Mouse (Mus musculus) left cerebral cortex, postnatal 14 days (tissue): Measurements from ENCODE around the gene Myf6. TPM values are rescaled to one million over a fixed set of nuclear protein-coding genes. Genes with fewer than 3 reads are reported as not detected.

ENCODE experiments used
- DNase-seq, 2 experiments: peaks; one replicate each; pipeline ENCODE4 v3.0.0; 2021 to 2022; ENCODE audit warnings: low spot score in 2 of 2, mixed read lengths in 1 of 2
- intact Hi-C: fragments of 180-260 bp; cut with DNase I; formaldehyde crosslinking; loops from one replicate; pipeline ENCODE4 v1.15.1; 2025
- long read RNA-seq, 2 experiments: library from polyadenylated mRNA; stranded (forward); transcript quantifications; one replicate each; pipeline ENCODE4 v2.0.0; 2021
- total RNA-seq, 2 experiments: library from RNA; stranded (reverse); gene quantifications; 2 replicates each; pipeline ENCODE4 v1.2.3; 2021

The Myf6 gene
- total RNA-seq: not detected
- long read RNA-seq, experiment 1: 0 reads
- long read RNA-seq, experiment 2: 0 reads

DNA sequence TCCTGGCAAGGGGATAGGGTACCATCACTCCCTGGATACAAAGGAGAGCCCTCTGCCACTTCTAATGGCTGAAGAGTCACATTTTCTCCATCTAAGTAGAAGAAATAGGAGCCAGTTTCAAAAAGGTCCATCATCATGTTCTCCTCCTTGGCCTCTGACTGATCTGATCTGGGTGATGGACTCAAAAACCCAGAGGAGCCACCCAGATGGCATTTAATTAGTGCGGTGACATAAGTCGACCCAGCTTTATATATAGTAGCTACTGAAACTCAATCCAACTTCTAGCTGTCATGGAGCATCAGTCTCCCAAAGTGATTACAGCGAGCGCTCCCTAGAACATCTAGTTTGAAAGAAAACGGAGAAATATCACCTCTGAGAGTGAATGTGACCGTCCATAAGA is at the start of gene Myf6:
Myf6 (minus strand) TSS at position 170 of the 400 bp plus-strand sequence.
- intact Hi-C loops: no loop called here
- DNase-seq: no peak

- intact Hi-C loops: no loop called here
- no peak for DNase-seq
Observed at GRCm38 (mm10) chr10:107543026-107543425, 48.5 kb upstream of the Myf6 start.

DNA sequence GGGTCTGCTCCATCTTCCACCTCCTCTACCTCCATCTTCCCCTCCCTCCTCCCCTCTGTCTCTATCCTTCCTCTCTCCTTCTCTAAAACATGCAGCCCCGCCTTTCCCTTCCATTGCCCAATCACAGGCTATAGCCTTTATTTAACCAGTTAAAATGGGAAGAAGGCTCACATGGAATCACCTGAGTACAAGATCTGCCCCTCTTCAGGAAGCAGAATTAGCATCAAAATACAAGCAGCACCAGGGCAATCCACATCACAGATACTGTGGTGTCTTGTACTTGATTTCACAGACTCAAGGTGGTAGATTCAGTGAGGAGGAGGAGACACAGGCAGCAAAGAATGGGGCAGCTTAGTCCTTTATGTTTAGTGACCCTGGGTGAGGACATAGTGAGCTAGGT is 34.2 kb upstream of the Myf6 start:
- no peak for DNase-seq
- intact Hi-C loops: no loop called here

DNA sequence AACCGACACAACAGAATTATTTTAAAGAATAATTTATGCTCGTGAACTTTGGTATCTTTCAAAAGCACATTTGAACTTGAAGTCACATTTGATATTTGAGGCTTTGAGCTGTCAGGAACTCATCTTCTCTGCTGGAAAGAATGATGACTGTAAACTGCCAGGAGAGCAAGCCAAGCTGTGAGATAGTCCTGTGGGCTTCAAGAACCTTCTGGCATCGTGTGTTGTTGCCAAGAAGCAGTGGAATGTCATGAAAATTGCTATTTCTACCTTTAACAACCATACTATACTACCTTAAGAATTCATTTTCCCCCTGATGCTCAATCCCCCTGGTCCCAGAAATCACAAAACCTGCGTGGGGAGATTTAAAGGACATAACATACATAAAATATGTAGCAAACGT is 24.7 kb upstream of the Myf6 start:
- intact Hi-C loops: no loop called here
- no peak for DNase-seq

DNA sequence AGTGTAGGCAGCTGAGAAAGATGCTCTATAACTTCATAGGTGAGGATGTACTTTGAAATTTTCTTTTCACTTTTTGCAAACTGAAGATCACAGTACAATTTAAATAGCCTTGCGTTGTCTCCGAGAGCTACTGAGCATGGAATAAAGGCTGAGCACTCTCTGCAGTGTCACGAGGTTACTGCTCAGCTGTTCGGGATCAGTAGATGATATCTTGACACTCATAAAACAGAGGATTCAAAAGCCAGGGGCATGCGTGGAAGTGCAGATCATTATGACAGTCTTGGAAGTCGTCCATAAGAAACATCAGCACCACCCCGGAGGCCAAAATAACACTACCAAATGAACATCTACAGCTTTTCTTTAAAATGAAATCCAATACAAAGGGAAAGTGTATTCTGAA is 22.1 kb upstream of the Myf6 start:
- intact Hi-C loops: no loop called here
- DNase-seq: no peak

GRCm38 (mm10) chr10:107514735-107515134 is 20.2 kb upstream of the Myf6 start:
- DNase-seq: no peak
- intact Hi-C loops: no loop called here

DNA sequence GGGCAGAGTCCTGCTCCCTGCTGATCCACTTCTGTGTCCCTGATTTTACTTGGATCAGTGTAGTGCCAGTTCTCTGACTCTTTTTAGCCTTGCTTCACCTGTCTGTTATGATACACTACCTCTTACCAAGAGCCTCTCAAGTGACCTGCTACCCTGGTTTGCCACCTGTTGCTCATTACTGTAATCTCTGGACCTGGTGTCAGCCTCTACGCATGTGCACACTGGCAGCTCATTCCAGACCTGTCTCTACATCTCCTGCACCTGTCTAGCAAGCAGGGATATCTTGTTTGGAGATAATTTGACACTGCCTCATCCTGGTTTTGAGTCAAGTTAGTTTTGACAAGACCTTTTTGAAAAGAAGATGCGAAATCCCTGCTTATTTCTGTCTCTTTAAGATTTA is 11.9 kb upstream of the Myf6 start:
- intact Hi-C loops: no loop called here
- no peak for DNase-seq

GRCm38 (mm10) chr10:107503430-107503829 is 8.9 kb upstream of the Myf6 start:
- intact Hi-C loops: no loop called here

DNA sequence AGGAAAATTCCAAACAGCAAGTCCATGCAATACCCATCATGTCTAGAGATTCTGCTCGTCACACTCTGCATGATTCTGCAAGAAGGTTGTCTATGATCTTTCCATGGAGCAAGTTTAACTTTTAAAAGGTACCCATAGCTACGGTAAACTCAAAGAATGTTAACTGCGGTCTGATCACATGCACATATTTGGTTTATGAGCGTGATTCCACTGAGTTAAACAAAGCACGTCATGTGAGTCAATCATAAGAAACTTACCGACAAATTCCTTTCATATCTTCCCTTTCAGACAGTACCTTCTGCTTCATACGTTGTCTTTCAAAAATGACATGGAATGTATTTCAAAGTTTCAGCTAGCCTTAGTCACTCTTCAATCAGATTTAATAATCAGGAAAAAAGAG is 7.7 kb upstream of the Myf6 start:
- intact Hi-C loops: no loop called here
- no peak for DNase-seq

More at GRCm38 (mm10) chr10:107503430-107503829, 8.9 kb upstream of the Myf6 start:
- DNase-seq: no peak

DNA sequence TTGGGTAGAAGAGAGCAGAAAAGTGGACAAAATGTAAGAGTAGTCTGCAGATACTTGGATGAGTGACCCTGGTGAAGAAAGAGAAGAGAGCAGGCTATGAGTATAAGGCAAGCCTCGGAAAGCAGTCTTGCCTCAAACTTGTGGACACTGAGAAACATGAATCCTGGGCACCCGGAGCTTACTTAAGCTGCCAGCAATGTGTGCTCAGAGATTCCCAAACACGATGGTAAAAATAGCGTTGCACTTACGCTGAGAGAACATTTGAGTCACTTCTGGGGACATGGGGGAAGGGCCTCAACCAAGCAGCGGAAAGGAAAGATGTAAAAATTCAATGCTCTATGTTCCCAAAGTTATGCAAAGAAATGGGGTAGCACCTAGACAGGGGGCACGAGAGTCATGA is 5.1 kb upstream of the Myf6 start:
- intact Hi-C loops: no loop called here
- peak; percentile 58 to 81 for DNase-seq

- intact Hi-C loops: no loop called here
Observed at GRCm38 (mm10) chr10:107496402-107496801, 1.9 kb upstream of the Myf6 start.

DNA sequence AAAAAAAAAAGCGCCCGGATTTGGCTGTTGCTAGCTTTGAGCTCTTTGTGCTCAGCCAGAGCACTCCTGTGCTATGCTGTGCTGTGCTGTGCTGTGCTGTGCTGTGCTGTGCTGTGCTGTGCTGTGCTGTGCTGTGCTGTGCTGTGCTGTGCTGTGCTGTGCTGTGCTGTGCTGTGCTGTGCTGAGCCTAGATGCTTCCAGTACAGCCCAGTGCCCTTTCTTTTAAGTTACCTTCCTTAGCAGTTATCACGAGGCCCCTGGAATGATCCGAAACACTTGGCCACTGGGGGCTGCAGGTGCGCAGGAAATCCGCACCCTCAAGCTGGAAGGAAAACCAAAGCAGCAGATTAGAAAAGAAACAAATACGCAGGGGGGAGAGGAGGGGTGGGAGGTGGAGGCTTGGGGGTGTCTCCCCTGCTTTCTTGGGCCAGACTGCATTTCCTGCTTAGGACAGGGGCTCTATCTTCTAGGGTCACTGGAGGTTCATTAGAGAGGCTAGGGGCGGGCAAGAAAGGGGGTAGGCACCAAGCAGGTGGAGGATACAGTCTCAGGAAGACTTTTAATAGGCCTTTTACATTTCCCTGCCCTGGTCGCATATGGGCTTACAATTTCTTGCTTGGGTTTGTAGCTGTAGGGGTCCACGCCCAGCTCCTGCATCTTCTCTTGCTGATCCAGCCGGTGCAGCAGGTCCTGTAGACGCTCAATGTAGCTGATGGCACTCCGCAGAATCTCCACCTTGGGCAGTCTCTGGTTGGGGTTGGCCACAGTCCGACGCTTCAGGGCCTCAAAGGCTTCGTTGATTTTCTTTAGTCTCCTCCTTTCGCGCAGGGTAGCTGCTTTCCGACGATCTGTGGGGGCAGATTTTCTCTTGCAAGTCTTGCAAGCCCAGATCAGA is 710 bp downstream of the Myf6 start:
- intact Hi-C loops: no loop called here

More at GRCm38 (mm10) chr10:107496402-107496801, 1.9 kb upstream of the Myf6 start:
- DNase-seq: no peak

DNA sequence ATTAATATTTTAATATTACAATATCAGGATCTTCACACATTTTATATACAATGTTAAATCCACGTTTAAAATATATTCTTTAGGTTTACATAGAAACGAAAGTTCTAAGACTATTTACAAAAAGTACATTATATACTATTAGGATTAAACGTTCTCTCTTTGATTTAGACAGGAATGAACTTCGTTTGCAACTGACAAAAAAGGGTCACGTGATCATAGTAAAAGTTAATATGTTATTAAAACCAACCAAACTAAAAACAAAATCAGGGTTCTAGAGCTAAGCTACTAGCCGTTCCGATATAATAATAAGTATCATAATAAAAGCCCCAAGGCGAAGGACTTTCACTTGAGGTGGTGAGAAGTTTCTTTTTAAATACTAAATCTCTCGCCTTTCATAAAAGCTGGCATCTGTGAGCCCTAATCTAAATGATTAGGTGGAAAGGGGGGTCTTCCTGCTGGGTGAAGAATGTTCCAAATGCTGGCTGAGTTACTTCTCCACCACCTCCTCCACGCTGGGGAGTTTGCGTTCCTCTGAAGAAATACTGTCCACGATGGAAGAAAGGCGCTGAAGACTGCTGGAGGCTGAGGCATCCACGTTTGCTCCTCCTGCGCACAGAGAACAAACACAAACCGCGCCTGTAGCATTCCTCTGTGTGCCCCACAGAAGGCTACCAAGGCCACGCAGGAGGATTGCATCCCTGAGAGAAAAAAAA is 1.5 kb downstream of the Myf6 start:
- DNase-seq: no peak
- intact Hi-C loops: no loop called here

More for the DNA sequence above, 710 bp downstream of the Myf6 start:
- DNase-seq: no peak

GRCm38 (mm10) chr10:107488654-107489315 is 5.8 kb downstream of the Myf6 start:
- intact Hi-C loops: no loop called here
- no peak for DNase-seq

DNA sequence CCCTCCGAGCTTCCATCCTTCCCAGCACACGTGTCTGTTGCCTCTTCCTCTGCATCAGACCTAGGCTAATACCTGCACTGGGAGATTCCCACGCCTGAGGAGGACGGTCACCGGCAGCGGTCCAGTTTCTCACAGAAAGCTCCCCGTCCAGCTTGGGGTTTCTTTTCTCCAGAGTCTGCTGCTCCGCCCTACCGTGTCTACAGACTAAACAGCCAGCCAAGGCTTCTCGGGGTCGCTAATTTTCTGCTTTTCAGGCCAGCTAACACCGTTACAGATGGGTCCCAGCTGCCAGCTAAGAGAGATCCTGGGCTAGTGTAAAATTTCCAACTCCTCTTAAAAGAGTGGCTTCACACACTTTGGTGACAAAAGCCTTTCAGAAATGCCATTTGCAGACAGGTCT is 7.8 kb downstream of the Myf6 start:
- intact Hi-C loops: no loop called here
- no peak for DNase-seq

DNA sequence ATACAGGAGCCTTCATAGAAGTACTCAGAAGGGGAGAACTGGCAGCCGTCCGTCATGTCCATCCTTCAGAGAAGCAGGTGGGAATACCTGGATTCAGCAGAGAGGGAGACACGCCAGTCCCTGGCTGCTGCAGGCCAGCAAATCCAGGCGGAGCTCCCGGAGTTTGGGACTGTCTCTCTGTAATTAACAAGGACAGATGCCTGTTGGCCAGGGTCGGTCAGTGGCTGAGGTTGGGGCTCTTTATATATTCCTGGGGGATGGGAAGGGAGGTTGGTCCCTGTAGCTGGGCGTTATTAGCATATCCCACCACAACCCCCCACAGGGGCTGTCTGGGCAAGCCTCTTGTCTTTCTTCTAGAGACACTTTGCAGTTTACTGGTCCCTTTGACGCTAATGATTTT is 8.7 kb downstream of the Myf6 start, which contains the start of gene Myf5:
Myf5 (minus strand) TSS at position 265 of the 400 bp plus-strand sequence.
- intact Hi-C loops: no loop called here
- DNase-seq: no peak

DNA sequence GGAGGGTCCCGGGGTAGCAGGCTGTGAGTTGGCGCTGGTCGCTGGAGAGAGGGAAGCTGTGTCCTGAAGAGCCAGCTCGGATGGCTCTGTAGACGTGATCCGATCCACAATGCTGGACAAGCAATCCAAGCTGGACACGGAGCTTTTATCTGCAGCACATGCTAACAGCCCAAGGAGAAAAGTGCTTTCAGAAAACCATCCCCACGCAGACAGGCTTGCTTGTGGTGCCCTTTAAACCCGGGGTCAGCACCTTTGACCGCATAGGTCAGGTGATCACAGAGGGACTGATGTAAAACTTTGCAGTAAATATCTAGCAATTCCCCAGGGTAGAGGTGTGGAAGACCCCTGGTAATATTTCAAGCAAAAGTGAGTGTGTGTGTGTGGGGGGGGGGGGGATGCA is 10.5 kb downstream of the Myf6 start:
- DNase-seq: no peak
- intact Hi-C loops: no loop called here

DNA sequence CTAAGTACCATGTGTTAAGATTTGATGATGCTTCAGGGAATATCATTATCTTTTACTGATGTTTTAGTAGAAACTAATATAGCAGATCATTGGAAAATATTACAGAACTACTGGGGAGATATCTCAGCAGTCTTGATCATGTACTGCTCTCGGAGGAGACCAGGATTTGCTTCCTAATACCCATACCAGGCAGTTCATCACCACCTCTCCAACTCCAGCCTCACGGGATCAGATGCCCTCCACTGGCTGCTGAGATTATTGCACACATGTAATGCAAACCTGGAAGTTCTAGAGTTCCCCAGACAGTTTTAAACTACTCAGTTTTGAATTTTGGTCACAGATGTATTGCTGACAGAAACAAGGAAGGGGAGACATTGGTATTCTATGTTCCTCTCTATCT is 21.0 kb downstream of the Myf6 start:
- intact Hi-C loops: no loop called here
- DNase-seq: no peak

GRCm38 (mm10) chr10:107471712-107472111 is 22.8 kb downstream of the Myf6 start:
- no peak for DNase-seq
- intact Hi-C loops: no loop called here

DNA sequence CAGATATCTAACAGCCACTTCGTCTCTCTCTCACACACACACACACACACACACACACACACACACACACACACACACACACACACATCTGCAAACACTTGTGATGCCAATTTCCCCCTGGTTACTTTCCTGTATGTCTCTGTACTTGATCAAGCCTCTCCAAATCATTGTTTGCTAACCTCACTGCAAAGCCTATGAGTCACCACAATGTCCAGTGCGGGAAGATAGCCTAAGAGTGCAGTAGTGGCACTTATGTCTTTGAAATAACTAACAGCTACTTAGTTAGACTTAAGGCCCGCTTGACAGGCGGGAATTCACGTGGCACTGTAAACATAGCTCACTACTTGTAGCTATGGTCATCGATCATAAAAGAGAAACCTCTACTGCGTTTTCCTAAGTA is 26.7 kb downstream of the Myf6 start:
- no peak for DNase-seq
- intact Hi-C loops: no loop called here
